Mouse (Mus musculus): ENCODE measurements around the gene Morc3. TPM values are rescaled to one million over a fixed set of nuclear protein-coding genes. Genes with fewer than 3 reads are reported as not detected.
"Not testable (repeated sequence)": the region's sequence is repeated elsewhere in the genome, so short reads cannot be mapped to it uniquely, and the experiment has no call there.

Gene Morc3
- total RNA-seq, 2 experiments from 2014 or later = 32.6 to 34.7 TPM

GRCm38 (mm10) chr16:93798623-93799022 is 33.3 kb upstream of the Morc3 start:
- peak overlapping the region; percentile 75; the same call in 1 of the 2 replicates for H3K27ac ChIP-seq
- no peak for DNase-seq (ENCODE audit: low spot score in 2 of 2)
- no peak overlapping the region for H3K4me3 ChIP-seq
- TF ChIP-seq CTCF (conservative IDR thresholded peaks at IDR 0.05) = no peak

- no peak for TF ChIP-seq CTCF (conservative IDR thresholded peaks at IDR 0.05)
- H3K27ac ChIP-seq = peak overlapping the region; percentile 75; the same call in 1 of the 2 replicates
- DNase-seq (ENCODE audit: low spot score in 2 of 2) = no peak
- H3K4me3 ChIP-seq = no peak overlapping the region
These were observed 32.9 kb upstream of the Morc3 start for GRCm38 (mm10) chr16:93799071-93799470.

GRCm38 (mm10) chr16:93799936-93800335 is 32.0 kb upstream of the Morc3 start:
- H3K4me3 ChIP-seq = no peak overlapping the region
- no peak for DNase-seq (ENCODE audit: low spot score in 2 of 2)
- no peak overlapping the region for H3K27ac ChIP-seq
- TF ChIP-seq CTCF (conservative IDR thresholded peaks at IDR 0.05) = no peak

- no peak for DNase-seq (ENCODE audit: low spot score in 2 of 2)
- Histone ChIP-seq H3K4me3 (no peak overlapping the region), H3K27ac (no peak overlapping the region)
- TF ChIP-seq CTCF (conservative IDR thresholded peaks at IDR 0.05) = no peak
These were observed 24.8 kb upstream of the Morc3 start for GRCm38 (mm10) chr16:93807167-93807566.

- no peak for DNase-seq (ENCODE audit: low spot score in 2 of 2)
- no peak for TF ChIP-seq CTCF (conservative IDR thresholded peaks at IDR 0.05)
- H3K27ac ChIP-seq = peak overlapping the region; percentile 60; the same call in 1 of the 2 replicates
- H3K4me3 ChIP-seq = no peak overlapping the region
These were observed 23.9 kb upstream of the Morc3 start for GRCm38 (mm10) chr16:93807961-93808554.

- DNase-seq (ENCODE audit: low spot score in 2 of 2) = peak; percentile 37 to 42
- no peak for TF ChIP-seq CTCF (conservative IDR thresholded peaks at IDR 0.05)
- Histone ChIP-seq H3K4me3 (peak overlapping the region; percentile 29; the same call in 1 of the 2 replicates), H3K27ac (peak overlapping the region; percentile 86)
These were observed 15.8 kb upstream of the Morc3 start for GRCm38 (mm10) chr16:93815856-93816736.

- no peak overlapping the region for H3K4me3 ChIP-seq
- peak; percentile 40 for TF ChIP-seq CTCF (conservative IDR thresholded peaks at IDR 0.05)
- H3K27ac ChIP-seq = peak overlapping the region; percentile 86
- no peak for DNase-seq (ENCODE audit: low spot score in 2 of 2)
These were observed 15.1 kb upstream of the Morc3 start for GRCm38 (mm10) chr16:93816861-93817260.

GRCm38 (mm10) chr16:93817371-93817770 is 14.6 kb upstream of the Morc3 start:
- no peak for DNase-seq (ENCODE audit: low spot score in 2 of 2)
- no peak for TF ChIP-seq CTCF (conservative IDR thresholded peaks at IDR 0.05)
- Histone ChIP-seq H3K4me3 (no peak overlapping the region), H3K27ac (peak overlapping the region; percentile 86; the same call in 1 of the 2 replicates)

- Histone ChIP-seq H3K4me3 (no peak overlapping the region), H3K27ac (0 out of 2 replicates have a peak overlapping the region, but pooled peaks have one; percentile 14)
- TF ChIP-seq CTCF (conservative IDR thresholded peaks at IDR 0.05) = no peak
- DNase-seq (ENCODE audit: low spot score in 2 of 2) = no peak
These were observed 13.1 kb upstream of the Morc3 start for GRCm38 (mm10) chr16:93818691-93819324.

- no peak for TF ChIP-seq CTCF (conservative IDR thresholded peaks at IDR 0.05)
- H3K4me3 ChIP-seq = no peak overlapping the region
- DNase-seq (ENCODE audit: low spot score in 2 of 2) = no peak
- no peak overlapping the region for H3K27ac ChIP-seq
These were observed 12.6 kb upstream of the Morc3 start for GRCm38 (mm10) chr16:93819325-93819696.

- TF ChIP-seq CTCF (conservative IDR thresholded peaks at IDR 0.05) = no peak
- DNase-seq (ENCODE audit: low spot score in 2 of 2) = no peak
- Histone ChIP-seq H3K27ac (no peak overlapping the region), H3K4me3 (no peak overlapping the region)
These were observed 11.9 kb upstream of the Morc3 start for GRCm38 (mm10) chr16:93820040-93820439.

GRCm38 (mm10) chr16:93821706-93822105 is 10.2 kb upstream of the Morc3 start:
- no peak overlapping the region for H3K4me3 ChIP-seq
- no peak for DNase-seq (ENCODE audit: low spot score in 2 of 2)
- no peak overlapping the region for H3K27ac ChIP-seq
- no peak for TF ChIP-seq CTCF (conservative IDR thresholded peaks at IDR 0.05)

- not testable (repeated sequence) for H3K27ac ChIP-seq, H3K4me3 ChIP-seq
- DNase-seq (ENCODE audit: low spot score in 2 of 2) = peak; percentile 19 to 30
These were observed 9.3 kb upstream of the Morc3 start for GRCm38 (mm10) chr16:93822433-93823225.

Measured in layer of hippocampus, adult 2 months (tissue).